Mouse (Mus musculus) c-Kit-positive CD71-positive TER-119-negative erythroid progenitor cells, embryonic 14.5 days (primary cell): Measurements from ENCODE around the gene 2200002D01Rik.

Source experiments
- DNase-seq: peaks from one replicate; pipeline ENCODE4 v3.0.0-alpha.2; 2013; ENCODE audit warnings: low read depth

Gene 2200002D01Rik

DNA sequence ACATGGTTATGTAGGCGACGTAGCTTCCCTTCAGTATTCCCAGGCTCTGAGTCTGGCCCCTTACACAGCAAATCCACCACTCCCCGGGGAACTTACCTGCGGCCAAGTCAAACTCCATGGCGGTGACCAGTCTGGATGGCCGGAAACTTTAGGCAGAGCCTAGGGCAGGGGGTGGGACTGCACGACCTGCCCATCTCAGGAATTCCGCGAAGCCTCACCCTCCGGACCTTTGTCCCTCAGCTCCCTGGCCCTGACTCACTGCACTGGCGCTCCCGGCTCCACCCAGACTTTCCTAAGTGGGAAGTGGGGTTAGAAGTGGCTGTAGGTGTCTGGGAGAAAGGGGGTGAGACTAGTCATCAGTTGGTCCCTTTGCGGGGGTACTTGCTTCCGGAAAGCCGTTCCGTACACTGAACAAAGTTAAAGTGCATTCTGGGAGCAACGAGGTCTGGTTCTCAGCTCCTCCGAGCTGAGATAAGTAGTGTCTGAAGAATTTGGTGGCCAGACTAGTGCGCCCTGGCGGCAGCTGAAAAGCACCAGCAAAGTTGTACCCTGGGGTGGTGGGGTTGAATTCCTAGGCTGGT is at the start of gene 2200002D01Rik:
2200002D01Rik (minus strand) TSS at position 206 of the 581 bp plus-strand sequence.
- DNase-seq = no peak

DNA sequence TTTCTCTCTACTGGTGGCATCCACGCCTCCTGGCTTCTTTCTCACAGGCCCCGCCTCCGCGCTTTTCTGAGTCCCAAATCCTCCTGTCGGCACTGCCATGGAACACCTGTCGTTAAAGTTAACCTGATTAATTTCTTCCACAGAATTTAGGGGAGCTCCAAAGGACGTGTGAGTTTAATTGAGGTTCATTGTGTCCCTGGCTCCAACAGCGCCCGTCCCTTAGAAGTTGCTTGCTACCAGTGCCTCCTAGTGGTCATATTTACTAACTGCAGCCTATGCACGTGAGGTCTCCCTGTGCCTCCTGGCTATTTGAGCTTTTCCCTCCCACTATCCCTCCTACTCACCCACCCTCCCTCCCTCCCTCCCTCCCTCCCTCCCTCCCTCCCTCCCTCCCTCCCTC is 48.7 kb upstream of the 2200002D01Rik start:
- no peak for DNase-seq

DNA sequence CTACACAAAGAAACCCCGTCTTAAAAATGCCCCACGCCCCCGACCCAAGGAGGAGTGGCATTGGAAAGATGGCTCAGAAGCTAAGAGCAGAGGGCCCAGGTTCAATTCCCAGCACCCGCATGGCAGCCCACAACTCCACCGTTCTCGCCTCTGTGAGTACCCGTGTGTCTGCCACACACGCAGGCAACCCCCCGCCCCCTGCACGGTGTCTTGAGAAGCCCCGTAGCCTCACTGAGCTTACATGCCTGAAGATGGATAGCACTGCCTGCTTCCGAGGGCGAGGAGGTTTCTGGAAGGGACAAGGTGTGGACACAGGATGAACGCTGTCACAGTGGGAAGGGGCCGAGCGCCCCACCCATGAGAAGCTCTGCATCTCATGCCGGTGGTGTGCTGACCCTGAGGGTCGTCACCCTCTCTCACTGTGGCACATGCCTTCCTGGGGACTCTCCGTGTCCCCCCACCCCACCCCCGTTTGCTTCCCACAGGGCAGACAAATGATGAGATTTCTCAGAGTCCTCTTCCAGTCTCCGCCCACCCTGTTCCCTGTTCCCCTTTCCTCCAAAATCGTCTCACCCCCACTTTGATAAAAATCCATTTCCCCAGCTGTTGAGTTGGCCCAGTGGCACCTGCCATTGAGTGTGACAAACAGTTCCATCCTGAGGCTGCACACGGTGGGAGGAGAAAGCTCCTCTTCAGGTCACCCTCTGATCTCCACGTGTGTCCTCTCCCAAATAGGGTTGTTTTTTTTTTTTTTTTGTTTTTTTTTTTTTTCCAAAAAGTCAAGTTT is 47.8 kb upstream of the 2200002D01Rik start:
- no peak for DNase-seq

DNA sequence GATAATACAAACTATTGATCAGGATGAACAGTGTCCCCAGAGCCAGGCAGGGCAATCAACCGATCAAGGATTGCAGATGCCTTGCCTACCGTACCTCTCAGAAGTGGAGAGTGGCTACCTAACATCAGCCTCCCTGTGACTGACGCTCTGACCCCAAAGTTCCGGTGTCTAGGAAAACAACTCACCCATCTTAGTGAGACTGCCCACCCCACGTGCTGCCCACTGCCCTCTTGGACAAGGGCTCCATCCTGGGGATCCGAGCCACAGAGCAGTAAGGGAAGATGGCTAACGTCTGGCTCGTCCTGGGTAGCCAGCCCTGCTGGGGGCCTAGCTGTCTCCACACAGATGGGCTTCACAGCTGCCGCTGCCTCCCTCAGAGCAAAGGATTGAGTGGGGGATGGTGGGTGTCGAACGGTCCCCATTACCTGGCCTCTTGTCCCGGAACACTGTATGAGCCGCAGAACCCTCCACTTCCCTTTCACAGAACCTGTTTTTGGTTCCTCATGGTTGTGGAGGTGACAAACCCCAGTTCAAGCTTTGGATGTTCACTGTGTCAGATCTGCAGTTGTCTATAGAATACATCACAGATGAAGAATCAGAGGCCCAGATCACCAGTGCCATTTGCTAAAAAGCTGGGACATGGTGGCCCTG is 46.0 kb upstream of the 2200002D01Rik start:
- DNase-seq = no peak

DNA sequence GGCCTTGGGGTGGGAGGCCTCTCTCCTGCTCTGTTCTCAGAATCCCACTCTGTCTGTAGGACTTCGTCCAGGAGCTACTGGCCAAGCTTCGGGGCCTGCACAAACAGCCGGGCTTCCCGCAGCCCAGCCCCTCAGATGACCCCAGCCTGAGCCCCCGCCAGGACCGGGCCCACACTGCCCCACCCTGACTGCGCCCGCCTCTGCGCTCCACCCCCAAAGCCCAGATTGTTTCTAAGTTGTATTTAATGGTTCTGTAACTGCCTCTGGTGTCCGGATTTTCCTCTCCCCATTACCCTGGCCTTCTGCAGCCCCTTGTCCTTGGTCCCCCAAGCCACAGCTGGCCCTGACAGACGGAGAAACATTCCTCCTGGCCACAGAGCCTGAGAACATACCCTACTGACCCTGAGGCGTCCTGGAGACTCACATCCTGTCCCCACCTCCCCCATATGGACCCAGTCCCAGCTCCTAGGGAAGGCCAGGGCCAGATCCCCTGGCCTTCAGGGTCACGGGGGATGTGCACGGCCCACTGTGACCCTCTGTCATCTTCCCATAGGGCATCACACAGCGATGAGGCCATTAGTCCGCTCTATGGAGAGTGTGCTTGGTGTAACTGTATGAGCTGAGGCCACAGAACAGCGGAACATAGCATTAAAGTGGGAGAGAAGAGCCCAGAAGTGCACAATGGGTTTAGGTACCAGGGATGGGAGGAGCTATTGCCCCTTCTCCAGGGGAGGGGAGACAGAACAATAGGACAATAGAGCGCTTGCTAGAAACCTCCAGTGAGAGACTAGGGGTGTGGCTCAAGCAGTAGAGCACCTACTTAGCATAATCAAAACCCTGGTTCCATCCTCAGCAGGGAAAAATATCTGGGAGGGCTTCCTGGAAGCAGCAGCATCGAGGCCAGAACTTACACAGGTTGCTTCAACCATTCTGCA is 45.1 kb upstream of the 2200002D01Rik start:
- no peak for DNase-seq

DNA sequence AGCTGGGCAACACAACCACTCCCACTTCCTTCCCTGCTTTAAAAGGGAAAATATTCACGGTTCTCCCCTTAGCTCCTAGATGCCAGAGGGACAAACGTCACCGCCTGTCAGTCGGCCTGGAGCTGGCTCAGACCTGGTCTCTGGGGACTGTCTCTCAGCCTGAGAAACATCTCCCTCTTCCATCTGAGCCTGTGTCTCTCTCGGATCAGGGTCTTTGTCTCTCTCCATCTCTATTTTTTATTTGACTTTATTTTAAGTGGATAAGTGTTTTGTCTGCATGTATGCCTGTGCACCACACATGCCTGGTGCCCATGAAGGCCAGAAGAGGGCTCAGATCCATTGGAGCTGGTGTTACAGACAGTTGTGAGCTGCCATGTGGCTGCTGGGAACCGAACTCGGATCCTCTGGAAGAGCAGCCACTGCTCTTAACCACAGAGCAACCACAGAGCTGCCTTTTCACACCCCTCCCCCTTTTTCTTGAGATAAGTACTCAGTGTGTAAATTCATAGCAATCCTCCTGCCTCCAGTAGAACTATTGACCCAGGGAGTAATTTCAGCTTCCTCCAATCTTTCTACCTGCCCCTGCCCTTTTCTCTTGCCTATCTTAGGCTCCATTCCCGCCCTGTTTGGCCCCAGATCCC is 44.3 kb upstream of the 2200002D01Rik start:
- no peak for DNase-seq

DNA sequence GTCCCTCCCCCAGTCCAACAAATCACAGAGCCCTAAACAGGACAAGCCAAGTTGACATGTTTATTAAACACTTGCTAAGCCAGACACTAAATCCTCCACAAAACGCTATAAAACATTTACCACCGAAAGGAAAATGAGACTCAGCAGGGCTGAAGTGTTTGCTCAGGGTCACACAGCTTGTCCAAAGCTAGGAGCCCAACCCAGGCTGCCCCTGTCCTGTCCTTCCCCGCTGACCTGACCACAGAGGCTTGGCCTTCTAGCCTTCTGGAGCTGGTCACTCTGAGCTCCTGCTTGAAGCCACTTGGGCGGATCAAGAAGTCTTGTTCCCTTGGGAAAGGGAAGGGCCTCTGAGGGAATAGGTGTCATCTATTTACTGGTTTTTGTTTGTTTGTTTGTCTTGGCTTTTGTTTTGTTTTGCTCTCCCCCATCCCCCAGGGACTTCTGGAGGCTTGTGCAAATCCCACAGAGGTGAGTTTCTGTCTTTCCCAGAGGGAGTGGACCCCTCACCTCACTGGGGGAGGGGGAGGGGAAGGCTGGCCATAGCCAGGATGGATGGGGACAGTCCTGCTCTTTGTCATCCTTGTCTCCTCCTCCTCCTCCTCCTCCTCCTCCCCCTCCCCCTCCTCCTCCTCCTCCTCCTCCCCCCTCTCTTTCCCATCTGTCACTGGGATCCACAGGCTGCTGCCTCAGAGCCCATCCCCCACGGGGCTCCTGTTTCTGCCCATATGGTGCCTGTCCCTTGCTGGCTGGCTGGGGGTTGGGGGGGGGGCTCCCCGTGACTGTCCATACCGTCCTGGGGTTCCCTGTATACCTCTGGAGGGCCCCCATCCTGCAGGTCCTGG is 43.6 kb upstream of the 2200002D01Rik start:
- no peak for DNase-seq

DNA sequence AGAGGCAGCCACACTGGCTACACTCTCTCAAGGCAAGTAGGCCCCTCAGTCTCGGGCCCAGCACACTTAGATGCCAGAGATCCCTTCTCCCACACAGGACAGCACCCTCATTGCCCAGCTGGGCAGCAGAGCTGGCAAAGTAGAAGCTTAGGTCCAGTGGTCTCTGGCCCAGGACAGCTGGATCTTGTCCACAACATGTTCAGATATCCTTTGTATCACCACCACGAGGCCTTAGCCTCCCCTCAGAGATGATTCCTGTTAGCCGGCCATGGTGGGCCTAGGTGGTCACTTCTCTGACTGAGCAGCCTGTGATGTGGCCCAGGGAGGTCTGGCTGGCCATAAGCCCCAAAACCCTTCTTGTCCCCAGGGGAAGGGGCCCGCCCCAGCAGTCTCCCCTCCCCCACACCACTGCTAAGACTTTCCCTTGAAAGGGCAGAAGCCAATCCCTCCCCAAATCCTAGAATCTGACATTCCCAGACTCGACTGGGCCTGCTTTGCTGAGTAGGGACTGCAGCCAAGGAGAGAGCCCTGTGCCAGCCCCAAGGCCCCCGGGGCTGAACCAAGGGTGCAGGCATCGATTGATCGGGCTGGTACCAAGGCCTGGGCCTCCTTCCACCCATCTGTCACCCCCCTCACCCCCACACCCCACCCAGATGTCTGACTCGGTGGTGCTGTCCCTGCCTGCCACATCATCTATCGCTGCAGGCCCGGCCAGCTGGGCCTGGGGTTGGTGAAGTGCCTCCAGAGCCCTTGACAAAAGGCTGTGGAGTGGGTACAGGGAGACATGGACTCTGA is 42.6 kb upstream of the 2200002D01Rik start:
- DNase-seq = no peak

DNA sequence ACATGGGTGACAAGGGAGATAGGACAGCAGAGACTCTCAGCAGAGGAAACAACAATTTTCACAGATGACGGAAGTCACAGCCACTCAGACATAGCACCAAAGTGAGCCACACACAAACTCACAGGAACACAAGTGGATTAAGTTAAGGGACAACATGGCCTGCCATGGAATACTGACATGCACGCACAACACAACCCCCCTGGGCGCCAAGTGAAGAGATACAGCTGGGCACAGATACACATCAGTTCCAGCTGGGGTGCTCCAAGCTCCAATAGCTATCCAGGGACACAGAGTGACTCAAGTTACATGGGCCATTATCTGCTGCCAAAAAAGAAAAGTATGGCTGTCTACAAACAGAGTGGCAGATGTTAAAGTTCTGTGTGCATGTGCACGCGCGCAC is 41.6 kb upstream of the 2200002D01Rik start:
- no peak for DNase-seq

DNA sequence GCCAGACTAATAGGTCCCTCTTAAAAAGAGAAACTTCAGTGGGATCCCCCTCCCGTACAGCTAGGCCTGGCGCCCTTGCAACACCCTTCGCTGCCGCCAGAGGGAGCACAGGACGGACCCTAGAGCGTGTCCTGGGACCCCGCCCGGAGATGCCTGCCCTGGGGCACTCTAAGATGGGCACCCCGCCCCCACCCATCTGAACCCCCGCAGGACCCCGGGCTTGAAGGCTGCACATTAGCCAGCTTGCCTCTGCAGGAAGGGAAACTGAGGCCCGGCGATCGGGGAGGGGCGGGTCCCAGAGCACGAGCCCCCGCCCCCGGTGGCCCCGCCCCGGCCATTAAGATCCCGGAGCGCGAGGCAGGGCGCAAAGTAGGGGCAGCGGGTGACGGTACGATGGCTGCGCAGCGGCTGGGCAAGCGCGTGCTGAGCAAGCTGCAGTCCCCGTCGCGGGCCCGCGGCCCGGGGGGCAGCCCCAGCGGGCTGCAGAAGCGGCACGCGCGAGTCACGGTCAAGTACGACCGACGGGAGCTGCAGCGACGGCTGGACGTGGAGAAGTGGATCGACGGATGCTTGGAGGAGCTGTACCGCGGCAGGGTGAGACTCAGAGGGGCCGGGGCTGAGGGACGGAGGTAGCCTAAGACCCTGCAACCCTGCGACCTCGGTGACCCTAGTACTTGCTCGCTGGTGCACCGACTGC is 40.8 kb upstream of the 2200002D01Rik start, which contains the start of gene Ppp1r14a:
Ppp1r14a (plus strand) TSS at position 367 of the 697 bp plus-strand sequence.
- no peak for DNase-seq

DNA sequence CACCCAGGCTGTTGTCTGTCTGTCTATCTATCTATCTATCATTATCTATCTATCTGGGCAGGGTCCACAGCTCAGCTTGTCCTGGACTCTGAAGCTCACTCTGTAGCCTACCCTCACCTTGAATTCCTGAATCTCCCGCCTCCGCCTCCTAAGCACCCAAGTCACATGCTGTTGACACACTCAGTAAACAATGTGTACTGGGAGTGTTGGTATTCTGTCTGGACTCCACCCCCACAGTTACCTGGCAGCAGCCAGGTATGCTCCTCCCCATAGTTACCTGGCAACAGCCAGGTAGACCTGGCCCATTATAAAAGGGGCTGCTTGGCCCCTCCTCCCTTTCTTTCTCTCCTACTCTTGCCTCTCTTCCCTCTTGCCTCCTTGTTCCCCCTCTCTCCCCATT is 39.8 kb upstream of the 2200002D01Rik start:
- DNase-seq = no peak

DNA sequence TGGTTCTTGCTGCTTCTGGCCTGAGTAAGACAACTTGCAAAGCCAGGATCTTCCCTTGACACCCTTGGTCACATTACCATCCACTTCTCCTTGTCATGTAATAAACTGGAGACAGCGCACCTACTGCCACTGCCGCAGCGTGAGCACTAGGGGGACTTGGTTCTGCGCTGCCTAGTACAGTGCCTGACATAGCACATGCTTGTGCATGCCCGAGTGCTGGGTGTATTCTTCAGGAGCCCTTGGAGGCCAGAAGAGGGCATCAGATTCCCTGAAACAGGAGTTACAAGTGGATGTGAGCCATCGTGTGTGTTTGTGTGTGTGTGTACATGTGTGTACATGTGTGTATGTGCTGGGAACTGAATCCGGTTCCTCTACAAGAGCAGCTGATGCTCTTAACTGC is 39.2 kb upstream of the 2200002D01Rik start:
- DNase-seq = no peak

DNA sequence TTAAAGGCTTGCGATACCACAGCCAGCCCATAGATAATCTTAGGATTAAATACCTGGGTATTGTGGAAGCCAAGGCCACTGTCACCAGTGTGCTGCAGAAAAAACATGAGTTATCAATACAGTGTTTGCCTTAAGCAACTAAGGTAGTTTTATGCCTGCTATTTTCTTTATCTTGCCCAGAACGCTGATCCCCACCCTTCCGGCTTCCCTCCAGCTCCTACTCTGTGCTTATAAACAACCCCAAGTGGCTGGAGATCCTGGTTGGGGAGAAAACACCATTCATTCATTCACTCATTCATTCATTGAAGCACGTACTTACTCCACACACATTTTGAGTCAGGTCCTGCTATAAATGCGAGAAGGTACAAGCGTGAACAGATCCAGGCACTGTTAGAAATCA is 36.3 kb upstream of the 2200002D01Rik start:
- no peak for DNase-seq

DNA sequence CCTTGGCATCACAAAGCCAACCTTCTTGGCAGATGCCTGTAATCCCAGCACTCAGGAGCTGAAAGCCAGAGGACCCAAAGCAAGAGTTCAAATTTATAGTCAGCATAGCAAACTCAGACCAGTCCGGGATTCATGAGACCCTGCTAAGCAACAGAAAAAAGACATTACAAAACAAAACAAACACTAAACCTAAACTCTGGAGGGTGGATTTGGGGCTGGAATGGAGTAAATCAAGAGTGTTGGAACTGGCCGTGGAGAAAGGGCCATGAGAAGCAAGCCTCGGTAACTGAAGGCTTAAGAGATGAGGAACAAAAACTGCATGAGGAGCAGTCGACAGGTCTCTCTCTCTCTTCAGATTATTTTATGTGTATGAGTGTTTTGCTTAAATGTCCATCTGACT is 35.6 kb upstream of the 2200002D01Rik start:
- DNase-seq = no peak

DNA sequence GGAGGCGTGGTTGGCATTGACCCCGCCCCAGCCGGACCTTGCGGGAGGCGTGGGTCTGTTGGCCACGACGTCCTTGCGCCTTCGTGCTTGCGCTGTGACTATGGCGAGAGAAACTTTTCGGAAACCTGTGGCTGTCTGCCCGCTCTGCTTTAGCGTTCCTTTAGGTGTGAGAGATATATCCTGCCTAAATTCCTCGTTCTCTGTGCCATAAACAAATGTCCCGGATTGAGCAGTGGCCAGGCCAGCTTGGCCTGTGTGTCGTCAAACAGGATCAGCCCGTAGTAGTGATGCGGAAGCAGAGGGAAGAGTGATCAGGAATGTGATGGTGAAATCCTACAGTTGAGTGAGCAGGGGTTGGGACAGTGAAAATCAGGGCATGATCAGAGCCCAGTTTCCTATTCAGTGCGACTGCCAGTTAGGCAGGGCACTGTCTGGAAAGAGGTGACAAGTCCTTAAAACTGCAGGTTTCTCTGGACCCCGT is 33.8 kb upstream of the 2200002D01Rik start:
- DNase-seq = no peak

DNA sequence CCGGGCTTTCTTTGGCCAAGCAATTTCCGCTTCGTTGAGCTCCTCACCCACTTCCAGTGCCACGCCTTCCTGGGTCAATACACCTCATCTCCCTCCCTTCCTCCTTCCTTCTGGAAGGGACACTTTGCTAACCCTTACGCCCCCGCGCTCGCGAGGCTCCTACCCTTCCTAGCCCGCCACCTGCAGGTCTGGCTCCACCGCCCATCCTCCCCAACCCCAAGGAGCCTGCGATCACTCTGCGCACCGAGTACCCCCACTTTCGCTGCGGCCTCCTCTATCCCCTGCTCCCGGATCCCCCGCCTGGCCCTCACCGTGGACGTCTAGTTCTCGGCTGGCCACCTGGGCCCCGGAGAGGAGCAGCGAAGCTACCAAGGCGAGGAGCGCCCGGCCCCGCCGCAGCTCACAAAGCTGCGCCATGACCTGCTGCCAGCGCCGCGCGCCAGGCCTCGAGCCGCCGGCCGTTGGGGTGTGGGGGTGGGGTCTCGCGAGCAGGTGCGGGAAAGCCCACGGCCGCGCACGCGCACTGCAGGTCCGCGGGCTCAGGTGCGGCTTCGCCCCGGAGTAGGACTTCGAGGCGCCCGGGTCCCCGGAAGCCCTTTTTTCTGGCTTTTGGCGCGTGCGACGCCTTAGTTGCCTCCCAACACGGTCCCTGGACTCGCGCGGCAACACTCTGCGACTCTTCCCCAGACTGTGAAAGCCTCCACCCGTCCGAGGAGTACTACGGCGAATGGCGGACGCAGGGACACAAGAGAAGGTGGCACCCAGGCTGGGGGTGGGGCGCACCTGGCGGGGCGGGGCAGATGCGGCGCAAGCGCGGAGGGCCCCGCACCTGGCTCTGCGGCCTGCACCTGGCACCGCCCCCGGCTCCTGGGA is 33.2 kb upstream of the 2200002D01Rik start, which contains the start of gene Spint2:
Spint2 (minus strand) TSS at position 712 of the 873 bp plus-strand sequence.
- no peak for DNase-seq

DNA sequence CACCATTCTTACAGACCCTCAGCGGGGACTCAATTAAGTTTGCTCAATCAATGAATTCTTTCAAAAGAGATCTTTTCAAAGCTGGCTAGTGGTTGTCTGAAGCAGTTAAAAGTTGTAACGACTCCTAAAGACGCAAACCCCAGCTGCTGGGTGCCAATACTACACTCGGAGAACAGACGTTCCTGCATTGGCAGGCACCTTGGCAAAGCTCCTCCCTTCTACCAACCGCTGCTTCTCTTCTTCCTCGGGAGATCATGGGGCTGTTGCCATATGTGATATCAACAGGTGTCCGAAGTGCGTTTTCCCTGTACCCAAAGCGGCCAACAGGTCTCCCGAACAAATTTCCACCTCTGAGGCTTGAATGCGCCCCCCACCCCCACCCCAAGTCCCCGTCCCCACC is 32.5 kb upstream of the 2200002D01Rik start:
- DNase-seq = no peak

DNA sequence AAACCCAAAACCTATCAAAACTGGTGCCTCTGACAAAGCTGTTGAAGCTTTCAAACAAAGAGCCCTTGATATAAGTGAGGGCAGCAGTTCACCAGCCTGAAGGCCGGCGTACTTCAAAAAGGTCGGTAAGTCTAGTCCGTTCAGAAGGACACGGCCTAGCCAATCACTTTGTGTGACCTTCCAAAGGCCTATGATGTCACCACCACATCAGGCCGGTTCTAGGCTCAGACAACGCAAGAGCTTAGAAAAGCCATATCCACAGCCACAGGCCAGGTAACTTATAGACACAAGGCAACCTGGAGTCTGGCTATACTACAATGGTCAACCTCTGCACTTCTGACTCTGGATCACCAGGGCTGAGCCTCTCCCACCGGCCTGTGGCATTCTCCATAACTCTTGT is 31.7 kb upstream of the 2200002D01Rik start:
- no peak for DNase-seq
